Mouse (Mus musculus) forebrain, embryonic 12.5 days (tissue): ENCODE data around the gene Ptafr. TPM values are rescaled to one million over a fixed set of nuclear protein-coding genes. Genes with fewer than 3 reads are reported as not detected.
"Not testable (repeated sequence)": the region's sequence is repeated elsewhere in the genome, so short reads cannot be mapped to it uniquely, and the experiment has no call there.

Experiments
- ATAC-seq: fragments of 200-750 bp; cut with Nextera tagmentation; 2 replicates; pipeline ENCODE4 v1.8.0; 2017; ENCODE audit warnings: moderate TSS enrichment; ENCODE audit not compliant: low FRiP score
- H3K27ac ChIP-seq: fragments of 300-500 bp; sonication (generic); 2 replicates; pipeline ENCODE4 v1.5.1; 2016; ENCODE audit warnings: mild to moderate bottlenecking
- H3K27me3 ChIP-seq: fragments of 300-500 bp; sonication (generic); 2 replicates; pipeline ENCODE4 v1.6.1; 2016; ENCODE audit warnings: mild to moderate bottlenecking
- H3K36me3 ChIP-seq: fragments of 300-500 bp; sonication (generic); replicated peaks from 2 replicates; pipeline ENCODE4 v1.6.1; 2016; ENCODE audit warnings: mild to moderate bottlenecking
- H3K4me1 ChIP-seq: fragments of 300-500 bp; sonication (generic); 2 replicates; pipeline ENCODE4 v1.6.1; 2016
- H3K4me2 ChIP-seq: fragments of 300-500 bp; sonication (generic); 2 replicates; pipeline ENCODE4 v1.6.1; 2016; ENCODE audit warnings: mild to moderate bottlenecking, moderate library complexity
- H3K4me3 ChIP-seq: fragments of 300-500 bp; sonication (generic); replicated peaks from 2 replicates; pipeline ENCODE4 v1.5.1; 2016; ENCODE audit warnings: mild to moderate bottlenecking
- H3K9ac ChIP-seq: fragments of 300-500 bp; sonication (generic); 2 replicates; pipeline ENCODE4 v1.6.1; 2016; ENCODE audit warnings: mild to moderate bottlenecking
- H3K9me3 ChIP-seq: fragments of 300-500 bp; sonication (generic); 2 replicates; pipeline ENCODE4 v1.6.1; 2016
- WGBS: fragments of 180-500 bp; shearing (Covaris S2); methylation state at CpG from one replicate; pipeline ENCODE4 v1.1.7; 2016; 5-methylcytosine and 5-hydroxymethylcytosine counted together
- polyA plus RNA-seq: library from polyadenylated mRNA; unstranded; fragments of >200 nt; fragmentation: Nextera tagmentation; extraction: Ambion mirVana; gene quantifications from 2 replicates; pipeline ENCODE4 v1.2.1, GENCODE M21; 2016

The Ptafr gene
- polyA plus RNA-seq, 1 experiment from 2014 or later = 0.45 TPM

DNA sequence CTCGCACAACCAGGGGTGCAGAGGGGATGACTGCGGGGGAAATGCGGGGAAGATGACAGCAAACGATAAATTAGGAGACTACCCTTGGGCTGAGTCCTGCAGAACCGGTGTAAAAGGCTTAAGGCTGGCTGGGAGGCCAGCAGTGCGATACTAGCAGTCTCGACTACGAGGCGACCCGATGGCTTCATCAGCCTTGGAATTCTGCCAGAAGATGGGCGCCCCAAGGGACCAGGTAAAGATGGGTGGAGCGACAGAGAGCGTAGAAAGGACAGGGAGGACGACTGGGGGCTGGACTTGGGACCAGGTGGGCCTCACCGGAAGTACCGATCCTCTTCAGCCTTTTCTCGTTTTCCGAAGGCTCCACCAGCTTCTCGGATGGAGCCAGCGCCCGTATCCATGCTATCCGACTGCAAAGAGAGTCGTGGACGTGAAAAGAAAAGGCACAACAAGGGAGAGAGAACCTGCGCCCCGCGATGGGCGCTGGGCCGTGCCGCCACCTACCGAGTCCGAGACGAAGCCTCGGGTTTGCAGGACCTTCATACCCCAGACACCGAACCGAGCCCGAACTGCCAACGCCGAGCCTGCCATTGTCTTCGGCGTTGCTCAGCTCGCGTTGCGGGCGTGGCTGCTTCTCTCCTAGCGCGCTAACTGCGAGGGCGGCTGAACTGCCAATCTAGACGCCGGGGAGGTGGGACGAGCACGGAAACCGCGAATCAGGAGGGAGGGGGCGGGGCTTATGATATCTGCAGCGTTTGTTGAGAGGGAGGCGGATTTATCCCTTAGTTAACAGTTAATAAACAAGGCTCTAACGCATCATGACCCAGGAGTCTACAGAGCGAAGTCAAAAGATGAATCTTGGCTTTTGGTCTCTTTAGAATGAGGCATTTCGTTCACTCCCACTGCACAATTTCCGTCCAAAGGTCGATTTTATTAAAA lies 30.6 kb upstream of the Ptafr start, which contains the start of gene Atpif1:
Gene Atpif1 (minus strand): TSS at position 679 of the 936 bp plus-strand sequence.
- Histone ChIP-seq H3K27me3 (no peaks in the 10 kb centered on the region), H3K9ac (peak within 1 kb of the TSS; percentile 89), H3K36me3 (peaks cover 24% of the 10 kb centered on the region), H3K4me2 (peak within 1 kb of the TSS; percentile 79), H3K4me3 (peak within 1 kb of the TSS; percentile 78), H3K4me1 (peaks cover 38% of the 10 kb centered on the region), H3K27ac (peak within 1 kb of the TSS; percentile 92), H3K9me3 (no peaks in the 10 kb centered on the region)
- WGBS = under 1% methylated on average over 63 of the region's 63 CpGs
- ATAC-seq = peak; percentile 89

DNA sequence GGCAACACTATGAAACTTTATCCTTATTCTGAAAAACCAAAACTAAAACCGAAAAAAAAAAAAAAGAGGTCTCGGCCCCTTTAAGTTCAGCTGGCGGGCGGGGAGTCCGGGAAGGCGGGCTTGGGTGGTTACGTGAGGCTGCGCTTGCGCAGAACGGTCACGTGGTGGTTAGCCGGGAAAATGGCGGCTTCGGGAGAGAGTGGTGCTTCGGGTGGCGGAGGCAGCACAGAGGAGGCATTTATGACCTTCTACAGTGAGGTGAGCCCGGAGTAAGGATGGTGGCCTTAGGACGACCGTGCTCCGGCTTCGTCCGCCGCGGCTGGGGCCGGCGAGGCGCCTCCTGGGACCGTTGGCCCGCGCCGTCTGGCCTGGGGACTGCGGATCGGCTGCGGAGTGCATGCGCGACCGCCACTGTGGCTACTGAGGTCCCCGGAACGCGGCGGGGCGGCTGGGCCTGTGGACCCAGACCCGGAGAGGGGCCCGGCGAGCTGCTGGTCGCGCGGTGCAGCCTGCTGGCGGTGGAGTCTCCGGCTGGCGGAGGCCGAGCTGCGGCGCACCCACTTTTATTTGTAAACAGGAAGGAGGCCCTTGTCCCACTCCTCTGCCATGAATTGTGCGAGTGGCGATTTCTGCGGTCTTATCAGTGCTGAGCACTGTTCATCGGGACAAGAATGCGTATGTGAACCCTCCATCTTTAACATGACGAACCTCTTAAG lies 28.3 kb upstream of the Ptafr start, which contains the start of gene Dnajc8:
Gene Dnajc8 (plus strand): TSS at position 145 of the 716 bp plus-strand sequence.
- Histone ChIP-seq H3K9ac (peak within 1 kb of the TSS; percentile 93), H3K36me3 (peaks cover 27% of the 10 kb centered on the region), H3K9me3 (no peaks in the 10 kb centered on the region), H3K4me3 (peak within 1 kb of the TSS; percentile 97), H3K4me1 (peaks cover 38% of the 10 kb centered on the region), H3K27ac (peak within 1 kb of the TSS; percentile 76), H3K4me2 (peak within 1 kb of the TSS; percentile 88), H3K27me3 (no peaks in the 10 kb centered on the region)
- ATAC-seq = peak; percentile 83
- under 1% methylated on average over 60 of the region's 60 CpGs for WGBS

DNA sequence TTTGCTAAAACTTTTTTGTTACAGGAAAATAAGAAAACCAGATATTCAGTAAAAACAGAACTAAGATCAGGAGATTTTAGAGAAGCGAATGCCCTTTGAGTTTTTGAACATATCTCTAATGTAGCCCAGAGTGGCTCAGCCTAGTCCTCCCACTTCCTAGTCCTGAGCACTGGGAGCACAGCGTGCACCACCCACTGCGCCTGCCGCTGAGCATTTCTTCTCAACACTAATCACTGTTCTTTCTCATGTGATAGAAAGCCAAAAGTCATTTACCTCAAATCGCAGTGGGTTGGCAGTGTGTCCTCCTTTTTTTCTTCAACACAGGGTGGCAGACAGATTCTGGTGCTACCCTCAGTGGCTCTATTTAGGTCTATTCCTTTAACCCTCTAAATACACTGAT lies 24.4 kb upstream of the Ptafr start:
- no peak overlapping the region for H3K4me3 ChIP-seq
- no peaks in the 10 kb centered on the region for H3K27me3 ChIP-seq
- H3K4me1 ChIP-seq = peaks cover 17% of the 10 kb centered on the region
- no peak overlapping the region for H3K4me2 ChIP-seq
- no peak overlapping the region for H3K9ac ChIP-seq
- ATAC-seq = no peak
- H3K27ac ChIP-seq = no peak overlapping the region
- 92% methylated on average over 5 of the region's 5 CpGs for WGBS
- H3K36me3 ChIP-seq = peaks cover 58% of the 10 kb centered on the region
- no peaks in the 10 kb centered on the region for H3K9me3 ChIP-seq

DNA sequence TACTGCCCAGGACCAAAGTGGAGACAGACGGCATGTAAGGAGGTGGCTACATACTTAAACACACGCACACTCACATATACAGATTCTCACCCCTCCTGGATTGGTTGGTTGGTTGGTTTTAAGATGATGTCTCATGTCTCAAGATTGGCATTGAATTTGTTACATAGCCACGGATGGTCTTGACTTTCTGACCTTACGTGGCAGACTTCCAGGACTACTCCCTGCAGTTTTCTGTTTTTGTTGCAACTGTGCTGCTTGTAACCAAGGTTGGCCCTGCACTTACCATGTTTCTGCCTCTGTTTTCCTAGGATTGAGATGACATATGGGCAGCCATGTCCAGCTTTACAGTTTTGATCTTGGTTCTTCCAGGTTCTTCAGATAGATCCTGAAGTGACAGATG lies 22.5 kb upstream of the Ptafr start:
- H3K9me3 ChIP-seq = no peaks in the 10 kb centered on the region
- H3K27ac ChIP-seq = no peak overlapping the region
- H3K9ac ChIP-seq = no peak overlapping the region
- no peak overlapping the region for H3K4me2 ChIP-seq
- WGBS = 93% methylated on average over 4 of the region's 4 CpGs
- H3K27me3 ChIP-seq = no peaks in the 10 kb centered on the region
- peaks cover 11% of the 10 kb centered on the region for H3K4me1 ChIP-seq
- no peak for ATAC-seq
- H3K4me3 ChIP-seq = no peak overlapping the region
- peaks cover 74% of the 10 kb centered on the region for H3K36me3 ChIP-seq

DNA sequence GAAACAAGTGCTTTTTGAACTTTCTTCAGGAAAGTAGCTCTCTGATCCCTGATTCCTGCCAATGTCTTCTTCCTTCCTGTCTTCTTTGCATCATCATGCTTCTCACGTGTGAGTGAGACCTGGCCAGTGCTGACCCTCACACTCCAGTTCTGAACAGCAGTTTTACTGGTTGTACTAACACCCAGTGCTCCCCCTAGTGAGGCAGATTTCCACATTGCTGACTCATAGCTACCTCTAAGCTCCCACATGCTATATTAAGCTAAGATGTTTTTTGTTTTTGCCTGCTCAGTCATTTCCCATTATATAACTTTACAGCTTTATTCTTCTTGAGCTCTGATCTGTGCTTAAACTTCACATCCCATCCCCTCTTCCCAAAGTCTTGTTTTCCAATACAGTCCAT lies 21.1 kb upstream of the Ptafr start:
- WGBS = 79% methylated on average over 1 of the region's 1 CpGs
- Histone ChIP-seq H3K27me3 (no peaks in the 10 kb centered on the region), H3K4me3 (no peak overlapping the region), H3K9ac (no peak overlapping the region), H3K36me3 (peaks cover 84% of the 10 kb centered on the region), H3K4me2 (no peak overlapping the region), H3K27ac (no peak overlapping the region), H3K9me3 (no peaks in the 10 kb centered on the region), H3K4me1 (no peaks in the 10 kb centered on the region)
- ATAC-seq = no peak

DNA sequence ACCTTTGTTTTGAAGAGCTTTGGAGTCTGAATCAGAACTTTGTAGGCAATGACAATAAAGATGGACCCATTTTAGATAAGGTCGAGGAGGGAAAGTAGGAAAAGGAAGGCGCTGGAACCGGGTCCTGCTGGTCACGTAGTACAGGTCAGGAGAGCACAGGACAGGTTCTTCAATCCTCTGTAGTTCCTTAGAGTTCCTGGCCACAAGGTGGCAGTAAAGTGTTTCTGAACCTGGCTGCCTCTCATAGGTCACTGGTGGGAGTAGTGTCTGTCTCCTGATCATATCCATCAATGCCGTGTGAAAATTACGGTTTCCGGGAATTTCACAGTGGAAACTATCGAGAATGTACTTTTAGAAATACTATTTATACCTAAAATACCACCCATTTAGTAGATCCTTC lies 18.0 kb upstream of the Ptafr start:
- Histone ChIP-seq H3K36me3 (peaks cover 91% of the 10 kb centered on the region), H3K9me3 (no peaks in the 10 kb centered on the region), H3K4me3 (no peak overlapping the region), H3K27me3 (no peaks in the 10 kb centered on the region), H3K4me1 (no peaks in the 10 kb centered on the region), H3K4me2 (no peak overlapping the region), H3K9ac (no peak overlapping the region), H3K27ac (no peak overlapping the region)
- 49% methylated on average over 8 of the region's 8 CpGs for WGBS
- no peak for ATAC-seq

DNA sequence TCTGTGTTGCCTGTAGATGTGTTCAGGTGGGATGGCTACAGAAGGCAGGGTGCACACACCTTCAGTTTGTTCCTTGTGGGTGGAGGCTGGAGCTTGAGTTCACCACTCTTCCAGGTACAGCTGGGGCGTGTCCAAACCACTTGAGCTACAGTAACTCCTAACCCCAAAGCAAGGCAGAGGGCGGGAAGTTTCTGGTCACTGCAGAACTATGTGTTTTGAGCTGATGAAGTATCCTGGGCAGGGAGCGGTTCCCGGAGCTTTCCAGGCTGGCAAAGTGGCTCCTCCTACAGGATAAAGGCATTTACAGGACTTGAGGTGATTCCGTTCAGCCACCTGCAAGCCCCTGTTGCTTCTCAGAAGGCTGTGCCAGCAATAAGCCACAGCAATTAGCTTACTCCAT lies 9.6 kb upstream of the Ptafr start:
- no peaks in the 10 kb centered on the region for H3K4me1 ChIP-seq
- no peak overlapping the region for H3K4me2 ChIP-seq
- no peak for ATAC-seq
- H3K9me3 ChIP-seq = no peaks in the 10 kb centered on the region
- 80% methylated on average over 5 of the region's 5 CpGs for WGBS
- no peak overlapping the region for H3K4me3 ChIP-seq
- H3K27me3 ChIP-seq = no peaks in the 10 kb centered on the region
- no peak overlapping the region for H3K9ac ChIP-seq
- peaks cover 57% of the 10 kb centered on the region for H3K36me3 ChIP-seq
- H3K27ac ChIP-seq = no peak overlapping the region

DNA sequence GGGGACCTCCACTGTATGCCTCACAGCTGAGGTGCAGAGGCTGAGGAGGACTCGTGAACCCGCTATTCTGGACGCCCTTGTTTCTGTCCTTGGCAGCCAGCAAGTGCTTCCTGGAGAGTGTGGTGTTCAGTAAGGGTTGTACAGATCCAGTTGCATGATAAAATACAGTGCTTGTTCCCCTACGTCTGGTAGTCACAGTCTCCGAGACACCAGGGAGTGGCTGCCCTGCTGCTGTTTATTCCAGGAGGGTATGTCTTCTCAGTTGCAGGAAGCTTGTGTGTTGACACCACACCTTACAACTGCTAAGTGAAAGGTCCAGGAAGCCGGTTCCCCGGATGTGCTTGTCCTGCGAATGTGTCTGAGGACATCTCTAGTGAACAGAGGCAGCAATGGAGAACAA lies 9.2 kb upstream of the Ptafr start:
- 89% methylated on average over 8 of the region's 8 CpGs for WGBS
- peaks cover 52% of the 10 kb centered on the region for H3K36me3 ChIP-seq
- H3K9me3 ChIP-seq = no peaks in the 10 kb centered on the region
- no peak overlapping the region for H3K4me3 ChIP-seq
- no peaks in the 10 kb centered on the region for H3K27me3 ChIP-seq
- no peak for ATAC-seq
- no peak overlapping the region for H3K27ac ChIP-seq
- H3K9ac ChIP-seq = no peak overlapping the region
- H3K4me2 ChIP-seq = no peak overlapping the region
- H3K4me1 ChIP-seq = no peaks in the 10 kb centered on the region

DNA sequence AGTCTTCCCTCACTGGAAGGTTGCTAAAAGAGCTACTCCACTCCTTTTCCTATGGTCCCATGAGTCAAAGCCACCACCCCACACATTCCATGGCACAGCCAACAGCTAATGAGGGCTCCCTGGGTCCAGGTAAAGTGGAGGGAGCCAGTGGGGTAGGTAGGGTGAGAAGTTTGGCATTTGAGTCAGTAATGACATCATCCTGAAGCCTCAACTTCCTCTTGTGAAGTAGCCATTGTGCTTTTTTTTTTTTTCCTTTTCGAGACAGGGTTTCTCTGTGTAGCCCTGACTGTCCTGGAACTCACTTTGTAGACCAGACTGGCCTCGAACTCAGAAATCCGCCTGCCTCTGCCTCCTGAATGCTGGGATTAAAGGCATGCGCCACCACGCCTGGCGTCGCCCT lies 8.3 kb upstream of the Ptafr start:
- 90% methylated on average over 7 of the region's 7 CpGs for WGBS
- H3K4me1 ChIP-seq, H3K27ac ChIP-seq, H3K9ac ChIP-seq, H3K9me3 ChIP-seq, H3K27me3 ChIP-seq, H3K4me3 ChIP-seq, ATAC-seq, H3K4me2 ChIP-seq: not testable (repeated sequence)
- H3K36me3 ChIP-seq = peaks cover 44% of the 10 kb centered on the region

DNA sequence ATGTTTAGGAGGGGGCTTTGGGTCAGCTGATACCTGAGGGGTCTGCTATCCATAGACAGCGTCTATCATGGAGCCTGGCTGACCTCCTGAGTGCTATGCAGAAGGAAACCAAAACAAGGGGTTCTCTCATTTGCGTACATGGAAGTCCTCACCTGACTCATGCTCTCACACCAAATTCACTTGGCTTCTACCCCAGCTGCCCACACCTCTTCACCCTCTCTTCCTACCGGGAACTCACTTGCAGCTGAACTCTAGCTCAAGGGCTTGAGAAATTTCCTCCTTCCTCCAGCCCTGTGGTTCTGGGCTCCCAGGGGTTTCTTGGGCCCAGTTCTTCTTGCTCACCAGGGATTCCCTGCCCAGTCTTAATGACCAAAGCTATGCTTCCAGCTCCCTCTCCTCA lies 606 bp upstream of the Ptafr start:
- no peaks in the 10 kb centered on the region for H3K9me3 ChIP-seq
- 90% methylated on average over 3 of the region's 3 CpGs for WGBS
- ATAC-seq = no peak

DNA sequence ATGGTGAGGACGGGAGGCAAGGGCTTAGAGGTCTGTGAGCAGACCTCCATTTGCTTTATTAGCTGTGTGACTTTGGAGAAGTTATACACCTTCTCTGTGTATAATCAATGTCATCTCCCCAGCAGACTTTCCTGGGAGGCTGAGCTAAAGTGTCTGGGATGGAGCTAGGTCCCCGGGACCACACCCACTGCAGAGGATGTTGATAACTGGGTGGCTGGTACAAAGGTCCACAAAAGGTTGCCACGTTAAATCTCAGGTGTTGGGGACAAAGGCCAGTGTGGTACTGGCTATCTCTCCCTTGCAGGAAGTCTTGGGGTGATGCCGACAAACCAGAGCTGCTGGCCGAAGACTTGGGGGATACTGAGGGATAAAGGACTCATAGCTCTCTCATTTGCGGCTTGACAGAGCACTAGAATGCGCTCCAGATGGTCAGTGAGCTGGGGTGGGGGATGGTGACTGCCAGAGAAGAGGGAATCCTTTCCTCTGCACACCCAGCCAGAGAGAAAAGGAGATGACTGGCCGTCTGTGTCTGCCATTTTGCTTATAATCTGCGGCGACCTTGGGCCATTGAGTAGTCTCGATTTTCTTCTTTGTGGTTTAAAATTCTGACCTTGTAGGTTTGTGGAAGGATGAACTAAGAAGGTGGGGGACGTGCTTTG lies 1.4 kb downstream of the Ptafr start:
- H3K9me3 ChIP-seq = 0 out of 2 replicates have a peak, but pooled peaks cover 5% of the 10 kb centered on the region
- no peaks in the 10 kb centered on the region for H3K36me3 ChIP-seq
- no peaks in the 10 kb centered on the region for H3K4me1 ChIP-seq
- no peaks in the 10 kb centered on the region for H3K27me3 ChIP-seq
- H3K9ac ChIP-seq = no peak overlapping the region
- 82% methylated on average over 12 of the region's 12 CpGs for WGBS
- no peak overlapping the region for H3K4me2 ChIP-seq
- H3K27ac ChIP-seq = no peak overlapping the region
- ATAC-seq = no peak
- H3K4me3 ChIP-seq = no peak overlapping the region

More for the DNA sequence above, 606 bp upstream of the Ptafr start:
- Histone ChIP-seq H3K36me3 (no peaks in the 10 kb centered on the region), H3K9ac (no peak overlapping the region), H3K4me3 (no peak overlapping the region), H3K4me2 (no peak overlapping the region), H3K27ac (no peak overlapping the region), H3K27me3 (no peaks in the 10 kb centered on the region), H3K4me1 (no peaks in the 10 kb centered on the region)

DNA sequence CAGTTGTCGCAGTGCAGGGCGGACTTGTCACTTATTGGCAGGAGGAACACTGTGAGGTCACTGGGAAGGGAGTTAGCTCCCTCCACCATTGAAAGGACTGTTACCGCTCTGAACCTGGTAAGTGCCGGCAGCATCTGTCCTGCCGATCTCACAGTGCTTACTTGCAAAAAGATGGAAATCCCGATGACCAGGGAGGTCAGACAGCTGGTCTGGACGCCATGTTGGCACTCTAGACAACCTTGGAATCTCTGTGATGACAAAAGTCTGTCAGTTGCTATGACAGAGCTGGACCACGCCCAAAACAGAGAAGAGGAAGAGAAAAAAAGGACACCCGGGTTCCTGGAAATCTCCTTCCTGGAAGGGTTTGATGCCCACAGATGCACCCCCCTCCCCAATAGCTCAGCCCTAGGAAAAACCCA lies 3.5 kb downstream of the Ptafr start:
- Histone ChIP-seq H3K27ac (no peak overlapping the region), H3K9me3 (0 out of 2 replicates have a peak, but pooled peaks cover 5% of the 10 kb centered on the region), H3K4me3 (no peak overlapping the region), H3K4me1 (no peaks in the 10 kb centered on the region), H3K36me3 (no peaks in the 10 kb centered on the region), H3K4me2 (no peak overlapping the region), H3K27me3 (no peaks in the 10 kb centered on the region), H3K9ac (no peak overlapping the region)
- ATAC-seq = no peak
- 79% methylated on average over 9 of the region's 9 CpGs for WGBS
